Mouse (Mus musculus): ENCODE measurements at regions not wholly inside any gene's neighbourhood (a gene's known extent, or its start where the extent isn't known, plus 50 kb on each side); places are given as distances from the start of the nearest gene placed in this dataset.
A peak's percentile ranks its signal among the peaks of the same experiment; 100 is the strongest.

GRCm38 (mm10) chr1:161695886-161696285, 92.4 kb downstream of the Fasl start:
- Histone ChIP-seq H3K27ac (no peak overlapping the region), H3K4me1 (replicated peaks; ENCODE audit: control insufficient read depth, insufficient read depth, low read length) (no peaks in the 10 kb centered on the region), H3K27me3 (ENCODE audit: control insufficient read depth, insufficient read depth, low read length) (no peaks in the 10 kb centered on the region), H3K9ac (no peak overlapping the region), H3K36me3 (replicated peaks; ENCODE audit: control insufficient read depth, insufficient read depth) (no peaks in the 10 kb centered on the region), H3K4me2 (replicated peaks) (no peak overlapping the region), H3K4me3 (replicated peaks; ENCODE audit: low read length) (no peak overlapping the region), H3K9me3 (ENCODE audit: control insufficient read depth, low read length) (no peaks in the 10 kb centered on the region)
- 52% methylated on average over 5 of the region's 5 CpGs for WGBS
- DNase-seq (ENCODE audit: low spot score), result no peak
- no peak for ATAC-seq (ENCODE audit: low FRiP score)

- no peak for DNase-seq (ENCODE audit: low spot score)
Measured at GRCm38 (mm10) chr1:161693768-161694160, 94.5 kb downstream of the Fasl start.

GRCm38 (mm10) chr1:161692836-161693767, 95.2 kb downstream of the Fasl start:
- no peak for DNase-seq (ENCODE audit: low spot score)

More at GRCm38 (mm10) chr1:161693768-161694160, 94.5 kb downstream of the Fasl start:
- H3K4me1 ChIP-seq (replicated peaks; ENCODE audit: control insufficient read depth, insufficient read depth, low read length), result no peaks in the 10 kb centered on the region
- H3K27ac ChIP-seq, result no peak overlapping the region
- no peak overlapping the region for H3K4me2 ChIP-seq (replicated peaks)
- no peak overlapping the region for H3K4me3 ChIP-seq (replicated peaks; ENCODE audit: low read length)
- 75% methylated on average over 6 of the region's 6 CpGs for WGBS
- no peaks in the 10 kb centered on the region for H3K36me3 ChIP-seq (replicated peaks; ENCODE audit: control insufficient read depth, insufficient read depth)
- H3K27me3 ChIP-seq (ENCODE audit: control insufficient read depth, insufficient read depth, low read length), result no peaks in the 10 kb centered on the region
- no peaks in the 10 kb centered on the region for H3K9me3 ChIP-seq (ENCODE audit: control insufficient read depth, low read length)
- H3K9ac ChIP-seq, result no peak overlapping the region
- no peak for ATAC-seq (ENCODE audit: low FRiP score)

GRCm38 (mm10) chr1:161688946-161689345, 99.3 kb downstream of the Fasl start:
- H3K9me3 ChIP-seq (ENCODE audit: control insufficient read depth, low read length), result no peaks in the 10 kb centered on the region
- ATAC-seq (ENCODE audit: low FRiP score) (0 out of 2 replicates have a peak, but pooled peaks have one; percentile 34), DNase-seq (ENCODE audit: low spot score) (no peak)
- H3K4me3 ChIP-seq (replicated peaks; ENCODE audit: low read length), result no peak overlapping the region
- H3K27ac ChIP-seq, result no peak overlapping the region
- H3K4me1 ChIP-seq (replicated peaks; ENCODE audit: control insufficient read depth, insufficient read depth, low read length), result no peaks in the 10 kb centered on the region
- H3K9ac ChIP-seq, result no peak overlapping the region
- no peaks in the 10 kb centered on the region for H3K36me3 ChIP-seq (replicated peaks; ENCODE audit: control insufficient read depth, insufficient read depth)
- WGBS, result 30% methylated on average over 3 of the region's 3 CpGs
- no peak overlapping the region for H3K4me2 ChIP-seq (replicated peaks)
- H3K27me3 ChIP-seq (ENCODE audit: control insufficient read depth, insufficient read depth, low read length), result no peaks in the 10 kb centered on the region

More at GRCm38 (mm10) chr1:161692836-161693767, 95.2 kb downstream of the Fasl start:
- H3K9ac ChIP-seq, result no peak overlapping the region
- no peaks in the 10 kb centered on the region for H3K27me3 ChIP-seq (ENCODE audit: control insufficient read depth, insufficient read depth, low read length)
- no peaks in the 10 kb centered on the region for H3K9me3 ChIP-seq (ENCODE audit: control insufficient read depth, low read length)
- H3K27ac ChIP-seq, result no peak overlapping the region
- no peaks in the 10 kb centered on the region for H3K36me3 ChIP-seq (replicated peaks; ENCODE audit: control insufficient read depth, insufficient read depth)
- WGBS, result 83% methylated on average over 14 of the region's 14 CpGs
- ATAC-seq (ENCODE audit: low FRiP score), result no peak
- H3K4me3 ChIP-seq (replicated peaks; ENCODE audit: low read length), result no peak overlapping the region
- H3K4me1 ChIP-seq (replicated peaks; ENCODE audit: control insufficient read depth, insufficient read depth, low read length), result no peaks in the 10 kb centered on the region
- H3K4me2 ChIP-seq (replicated peaks), result no peak overlapping the region

- Histone ChIP-seq H3K27me3 (ENCODE audit: control insufficient read depth, insufficient read depth, low read length) (no peaks in the 10 kb centered on the region), H3K4me1 (replicated peaks; ENCODE audit: control insufficient read depth, insufficient read depth, low read length) (no peaks in the 10 kb centered on the region), H3K4me2 (replicated peaks) (no peak overlapping the region), H3K9ac (no peak overlapping the region), H3K9me3 (ENCODE audit: control insufficient read depth, low read length) (no peaks in the 10 kb centered on the region), H3K27ac (no peak overlapping the region), H3K36me3 (replicated peaks; ENCODE audit: control insufficient read depth, insufficient read depth) (no peaks in the 10 kb centered on the region), H3K4me3 (replicated peaks; ENCODE audit: low read length) (no peak overlapping the region)
- DNase-seq (ENCODE audit: low spot score) (peak; percentile 82), ATAC-seq (ENCODE audit: low FRiP score) (peak; percentile 57; the same call in 1 of the 2 replicates)
- 24% methylated on average over 12 of the region's 12 CpGs for WGBS
Measured at GRCm38 (mm10) chr1:161687548-161687947, 100.7 kb downstream of the Fasl start.

- 87% methylated on average over 6 of the region's 6 CpGs for WGBS
- H3K27ac ChIP-seq, result no peak overlapping the region
- H3K4me1 ChIP-seq (replicated peaks; ENCODE audit: control insufficient read depth, insufficient read depth, low read length), result no peaks in the 10 kb centered on the region
- H3K27me3 ChIP-seq (ENCODE audit: control insufficient read depth, insufficient read depth, low read length), result no peaks in the 10 kb centered on the region
- ATAC-seq (ENCODE audit: low FRiP score), result no peak
- H3K36me3 ChIP-seq (replicated peaks; ENCODE audit: control insufficient read depth, insufficient read depth), result no peaks in the 10 kb centered on the region
- no peak overlapping the region for H3K4me3 ChIP-seq (replicated peaks; ENCODE audit: low read length)
- no peak for DNase-seq (ENCODE audit: low spot score)
- H3K4me2 ChIP-seq (replicated peaks), result no peak overlapping the region
- no peaks in the 10 kb centered on the region for H3K9me3 ChIP-seq (ENCODE audit: control insufficient read depth, low read length)
- no peak overlapping the region for H3K9ac ChIP-seq
Measured at GRCm38 (mm10) chr1:161680558-161680957, 107.7 kb downstream of the Fasl start.

- H3K27ac ChIP-seq, result no peak overlapping the region
- no peak for DNase-seq (ENCODE audit: low spot score)
- no peaks in the 10 kb centered on the region for H3K9me3 ChIP-seq (ENCODE audit: control insufficient read depth, low read length)
- H3K4me1 ChIP-seq (replicated peaks; ENCODE audit: control insufficient read depth, insufficient read depth, low read length), result no peaks in the 10 kb centered on the region
- H3K36me3 ChIP-seq (replicated peaks; ENCODE audit: control insufficient read depth, insufficient read depth), result no peaks in the 10 kb centered on the region
- ATAC-seq (ENCODE audit: low FRiP score), result no peak
- H3K4me2 ChIP-seq (replicated peaks), result no peak overlapping the region
- no peaks in the 10 kb centered on the region for H3K27me3 ChIP-seq (ENCODE audit: control insufficient read depth, insufficient read depth, low read length)
- no peak overlapping the region for H3K4me3 ChIP-seq (replicated peaks; ENCODE audit: low read length)
- no peak overlapping the region for H3K9ac ChIP-seq
- WGBS, result 93% methylated on average over 5 of the region's 5 CpGs
Measured at GRCm38 (mm10) chr1:161670937-161671336, 117.4 kb downstream of the Fasl start.

- no peak for ATAC-seq (ENCODE audit: low FRiP score)
- WGBS, result 62% methylated on average over 3 of the region's 3 CpGs
- H3K4me3 ChIP-seq (replicated peaks; ENCODE audit: low read length), result no peak overlapping the region
- H3K27me3 ChIP-seq (ENCODE audit: control insufficient read depth, insufficient read depth, low read length), result no peaks in the 10 kb centered on the region
- H3K4me2 ChIP-seq (replicated peaks), result no peak overlapping the region
- no peaks in the 10 kb centered on the region for H3K9me3 ChIP-seq (ENCODE audit: control insufficient read depth, low read length)
- H3K27ac ChIP-seq, result no peak overlapping the region
- H3K4me1 ChIP-seq (replicated peaks; ENCODE audit: control insufficient read depth, insufficient read depth, low read length), result no peaks in the 10 kb centered on the region
- no peak overlapping the region for H3K9ac ChIP-seq
- no peak for DNase-seq (ENCODE audit: low spot score)
- H3K36me3 ChIP-seq (replicated peaks; ENCODE audit: control insufficient read depth, insufficient read depth), result no peaks in the 10 kb centered on the region
Measured at GRCm38 (mm10) chr1:161664321-161664720, 124.0 kb downstream of the Fasl start.

- no peak overlapping the region for H3K27ac ChIP-seq
- H3K9ac ChIP-seq, result no peak overlapping the region
- no peak for DNase-seq (ENCODE audit: low spot score)
- no peaks in the 10 kb centered on the region for H3K27me3 ChIP-seq (ENCODE audit: control insufficient read depth, insufficient read depth, low read length)
- no peaks in the 10 kb centered on the region for H3K36me3 ChIP-seq (replicated peaks; ENCODE audit: control insufficient read depth, insufficient read depth)
- 80% methylated on average over 1 of the region's 1 CpGs for WGBS
- no peaks in the 10 kb centered on the region for H3K4me1 ChIP-seq (replicated peaks; ENCODE audit: control insufficient read depth, insufficient read depth, low read length)
- no peak for ATAC-seq (ENCODE audit: low FRiP score)
- no peak overlapping the region for H3K4me3 ChIP-seq (replicated peaks; ENCODE audit: low read length)
- H3K9me3 ChIP-seq (ENCODE audit: control insufficient read depth, low read length), result no peaks in the 10 kb centered on the region
- no peak overlapping the region for H3K4me2 ChIP-seq (replicated peaks)
Measured at GRCm38 (mm10) chr1:161663351-161663750, 124.9 kb downstream of the Fasl start.
